Mouse (Mus musculus): ENCODE measurements around the gene Dok4.

- no peak; the same call in 1 of the 2 replicates for TF ChIP-seq POLR2A (IDR thresholded peaks at IDR 0.05; ENCODE audit: low read depth, low read length)
- TF ChIP-seq CTCF (IDR thresholded peaks at IDR 0.05; ENCODE audit: borderline replicate concordance, insufficient read depth, low read length): no peak
These were observed 37.5 kb downstream of the Dok4 start for GRCm38 (mm10) chr8:94838600-94838999.

Measured in embryonic fibroblast, embryonic 13.5 days (primary cell).